Mouse (Mus musculus) heart, adult 2 months (tissue): Measurements from ENCODE around the gene Eomes. TPM values are rescaled to one million over a fixed set of nuclear protein-coding genes. Genes with fewer than 3 reads are reported as not detected.

Source experiments
- DNase-seq, 2 experiments: peaks; one replicate each; pipeline ENCODE4 v3.0.0; 2021
- H3K27ac ChIP-seq: fragments of 200-600 bp; 2 replicates; pipeline ENCODE4 v1.8.1; 2022
- H3K27me3 ChIP-seq: fragments of 200-500 bp; 2 replicates; pipeline ENCODE4 v1.6.1; 2012; ENCODE audit warnings: mild to moderate bottlenecking, low read length, inconsistent platforms, mixed read lengths; ENCODE audit not compliant: control insufficient read depth, insufficient read depth
- H3K36me3 ChIP-seq: fragments of 200-500 bp; 2 replicates; pipeline ENCODE4 v1.6.1; 2012; ENCODE audit warnings: low read length, inconsistent platforms; ENCODE audit not compliant: control insufficient read depth, insufficient read depth
- H3K4me1 ChIP-seq: fragments of 200-500 bp; 2 replicates; pipeline ENCODE4 v1.6.1; 2011; ENCODE audit warnings: low read length; ENCODE audit not compliant: control insufficient read depth, insufficient read depth
- H3K4me3 ChIP-seq: fragments of 200-600 bp; 2 replicates; pipeline ENCODE4 v1.8.1; 2022
- H3K79me2 ChIP-seq: fragments of 200-500 bp; replicated peaks from 2 replicates; pipeline ENCODE4 v1.6.1; 2012; ENCODE audit warnings: mild to moderate bottlenecking, inconsistent platforms, low read length, moderate library complexity, mixed read lengths; ENCODE audit not compliant: control insufficient read depth, insufficient read depth
- H3K9ac ChIP-seq: fragments of 200-500 bp; 2 replicates; pipeline ENCODE4 v1.6.1; 2012; ENCODE audit warnings: low read depth, mild to moderate bottlenecking, control low read depth, inconsistent platforms, low read length, mixed read lengths
- CTCF ChIP-seq: fragments of 200-600 bp; IDR thresholded peaks from 2 replicates; pipeline ENCODE4 v1.8.1; 2022; ENCODE audit warnings: antibody characterized with exemption, mild to moderate bottlenecking, moderate library complexity
- EP300 ChIP-seq: fragments of 200-500 bp; IDR thresholded peaks from 2 replicates; pipeline ENCODE4 v1.6.1; 2011; ENCODE audit warnings: low read depth, low read length, control low read depth; ENCODE audit not compliant: insufficient read depth
- POLR2A ChIP-seq: fragments of 200-500 bp; IDR thresholded peaks from 2 replicates; pipeline ENCODE4 v1.6.1; 2011; ENCODE audit warnings: mild to moderate bottlenecking, low read depth, low read length, control low read depth; ENCODE audit not compliant: insufficient read depth
- WGBS: fragments of 180-500 bp; shearing (Covaris S2); methylation state at CpG from one replicate; pipeline ENCODE4 v1.1.7; 2018; 5-methylcytosine and 5-hydroxymethylcytosine counted together
- intact Hi-C: fragments of 180-260 bp; cut with DNase I; formaldehyde crosslinking; loops from one replicate; pipeline ENCODE4 v1.15.1; 2025
- polyA plus RNA-seq: library from polyadenylated mRNA; depleted of rRNA; stranded (reverse); fragments of >200 nt; gene quantifications from 2 replicates; pipeline ENCODE4 v1.2.3, GENCODE M21; 2012
- total RNA-seq, 2 experiments: library from RNA; stranded (reverse); gene quantifications; 2 replicates each; pipeline ENCODE4 v1.2.3; 2021

Eomes gene
- total and polyA plus RNA-seq, 3 experiments: 0.07 to 0.23 (median 0.13) TPM

- H3K27me3 ChIP-seq: peaks cover 12% of the 10 kb centered on the region
- peak in 1 of 2 experiments; percentile 46 for DNase-seq
- TF ChIP-seq EP300 (no peak), POLR2A (no peak), CTCF (no peak)
- no peaks in the 10 kb centered on the region for H3K79me2 ChIP-seq
- H3K9ac ChIP-seq: no peak overlapping the region
- H3K36me3 ChIP-seq: no peaks in the 10 kb centered on the region
- intact Hi-C loops: loop anchor here (1.0 to 5.0 kb wide), 3 partner anchors 337 to 436 kb away; partner anchors contain the start of gene Cmc1
- H3K4me3 ChIP-seq: peak overlapping the region; percentile 27
- no peaks in the 10 kb centered on the region; the same call in 1 of the 2 replicates for H3K4me1 ChIP-seq
- WGBS: 4% methylated on average over 20 of the region's 20 CpGs
- H3K27ac ChIP-seq: no peak overlapping the region
Observed at GRCm38 (mm10) chr9:118488896-118489578, 11.0 kb downstream of the Eomes start.

DNA sequence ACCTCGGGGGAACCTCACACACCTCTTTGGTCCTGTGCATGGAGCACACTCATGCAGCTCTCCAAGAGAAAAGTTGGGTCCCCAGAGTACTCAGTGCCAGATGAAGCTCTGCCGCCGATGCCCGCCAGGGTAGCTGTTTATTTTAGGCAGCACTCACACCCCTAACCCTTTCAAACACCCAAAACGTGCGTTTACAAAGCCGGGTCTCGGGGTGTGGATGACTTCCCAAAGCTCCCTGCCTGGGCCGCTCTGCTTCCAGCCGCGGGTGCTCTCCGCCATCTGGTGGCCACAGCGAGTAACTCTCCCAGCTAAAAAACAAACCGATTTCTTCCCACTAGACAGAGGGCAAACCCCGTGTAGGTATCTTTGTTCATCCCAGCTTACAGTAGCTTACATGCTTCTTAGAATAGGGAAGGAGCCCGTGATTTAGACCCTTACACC, 11.6 kb downstream of the Eomes start:
- no peak overlapping the region for H3K9ac ChIP-seq
- no peak overlapping the region for H3K27ac ChIP-seq
- peak; percentile 75 to 79 for DNase-seq
- H3K27me3 ChIP-seq: peaks cover 12% of the 10 kb centered on the region
- no peaks in the 10 kb centered on the region for H3K79me2 ChIP-seq
- TF ChIP-seq EP300 (0 out of 2 replicates have a peak, but pooled peaks have one; percentile 14), POLR2A (no peak), CTCF (peak; percentile 99; the same call in 1 of the 2 replicates)
- under 1% methylated on average over 16 of the region's 16 CpGs for WGBS
- no peaks in the 10 kb centered on the region for H3K36me3 ChIP-seq
- intact Hi-C loops: loop anchor here (1.0 to 5.0 kb wide), 3 partner anchors 337 to 436 kb away; partner anchors contain the start of gene Cmc1
- H3K4me1 ChIP-seq: no peaks in the 10 kb centered on the region; the same call in 1 of the 2 replicates
- H3K4me3 ChIP-seq: peak overlapping the region; percentile 13; the same call in 1 of the 2 replicates

GRCm38 (mm10) chr9:118491195-118491594, 13.2 kb downstream of the Eomes start:
- DNase-seq: no peak
- H3K36me3 ChIP-seq: no peaks in the 10 kb centered on the region
- no peak overlapping the region for H3K9ac ChIP-seq
- no peak for TF ChIP-seq CTCF
- TF ChIP-seq EP300: no peak
- TF ChIP-seq POLR2A: no peak
- no peak overlapping the region for H3K27ac ChIP-seq
- H3K79me2 ChIP-seq: no peaks in the 10 kb centered on the region
- no peaks in the 10 kb centered on the region; the same call in 1 of the 2 replicates for H3K4me1 ChIP-seq
- no peak overlapping the region for H3K4me3 ChIP-seq
- intact Hi-C loops: no loop called here
- H3K27me3 ChIP-seq: peaks cover 12% of the 10 kb centered on the region
- WGBS: 72% methylated on average over 4 of the region's 4 CpGs

GRCm38 (mm10) chr9:118492932-118493698, 15.1 kb downstream of the Eomes start:
- whole genome bisulfite sequencing: 84% methylated on average over 8 of the region's 8 CpGs
- H3K36me3 ChIP-seq: no peaks in the 10 kb centered on the region
- H3K27ac ChIP-seq: no peak overlapping the region
- no peaks in the 10 kb centered on the region for H3K79me2 ChIP-seq
- H3K9ac ChIP-seq: no peak overlapping the region
- intact Hi-C loops: no loop called here
- H3K27me3 ChIP-seq: peaks cover 1% of the 10 kb centered on the region; the same call in 1 of the 2 replicates
- DNase-seq: no peak
- no peak for TF ChIP-seq CTCF
- TF ChIP-seq POLR2A: no peak
- TF ChIP-seq EP300: no peak
- no peaks in the 10 kb centered on the region for H3K4me1 ChIP-seq
- no peak overlapping the region for H3K4me3 ChIP-seq

DNA sequence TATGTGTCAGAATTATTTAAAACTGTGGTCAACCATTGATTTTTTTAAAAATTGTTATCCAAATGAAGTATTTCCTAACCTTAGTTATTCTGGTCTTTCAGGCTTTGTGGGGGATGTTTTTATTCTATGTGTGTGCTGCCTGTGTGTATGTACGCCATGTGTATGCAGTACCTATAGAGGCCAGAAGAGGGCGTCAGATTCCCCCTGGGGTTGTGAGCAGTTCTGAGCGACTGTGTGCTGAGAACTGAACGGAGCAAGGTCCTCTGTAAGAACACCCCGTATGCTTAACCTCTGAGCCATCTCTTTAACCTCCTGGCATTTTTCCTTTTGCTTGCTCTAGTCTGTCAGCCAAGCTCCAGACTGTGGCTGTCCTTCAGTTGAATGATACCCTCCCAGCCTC, 16.1 kb downstream of the Eomes start:
- H3K4me1 ChIP-seq: no peaks in the 10 kb centered on the region
- TF ChIP-seq POLR2A: no peak
- TF ChIP-seq CTCF: peak; percentile 30
- no peak overlapping the region for H3K4me3 ChIP-seq
- DNase-seq: no peak
- 84% methylated on average over 5 of the region's 5 CpGs for WGBS
- intact Hi-C loops: no loop called here
- no peaks in the 10 kb centered on the region for H3K36me3 ChIP-seq
- H3K79me2 ChIP-seq: no peaks in the 10 kb centered on the region
- no peak overlapping the region for H3K9ac ChIP-seq
- H3K27me3 ChIP-seq: peaks cover 1% of the 10 kb centered on the region; the same call in 1 of the 2 replicates
- H3K27ac ChIP-seq: no peak overlapping the region

GRCm38 (mm10) chr9:118495933-118496332, 17.9 kb downstream of the Eomes start:
- Histone ChIP-seq H3K4me1 (no peaks in the 10 kb centered on the region), H3K27ac (no peak overlapping the region), H3K36me3 (no peaks in the 10 kb centered on the region), H3K27me3 (peaks cover 1% of the 10 kb centered on the region; the same call in 1 of the 2 replicates), H3K9ac (no peak overlapping the region), H3K79me2 (no peaks in the 10 kb centered on the region), H3K4me3 (no peak overlapping the region)
- TF ChIP-seq EP300: no peak
- TF ChIP-seq POLR2A: no peak
- TF ChIP-seq CTCF: no peak
- intact Hi-C loops: no loop called here
- DNase-seq: no peak
- 72% methylated on average over 3 of the region's 3 CpGs for WGBS
